Mouse (Mus musculus): ENCODE measurements around the gene Gm10972.

- TF ChIP-seq CTCF (conservative IDR thresholded peaks at IDR 0.05; ENCODE audit: low read length) (no peak), POU5F1 (IDR thresholded peaks at IDR 0.05; ENCODE audit: borderline replicate concordance, low read length) (no peak)
Measured at GRCm38 (mm10) chr3:94609621-94610020, 33.3 kb upstream of the Gm10972 start.

All from E14TG2a.4 (cell line).